Mouse (Mus musculus): ENCODE measurements at regions not wholly inside any gene's neighbourhood (a gene's known extent, or its start where the extent isn't known, plus 50 kb on each side); places are given as distances from the start of the nearest gene placed in this dataset.

- peak in 1 of 2 experiments; percentile 31 for DNase-seq (ENCODE audit: low read depth in 1 of 2, low spot score in 2 of 2)
Observed at GRCm38 (mm10) chr6:72037639-72038038, 59.8 kb upstream of the St3gal5 start.

GRCm38 (mm10) chr6:72043881-72044625 lies 53.3 kb upstream of the St3gal5 start:
- no peak for DNase-seq (ENCODE audit: low read depth in 1 of 2, low spot score in 2 of 2)

All from monocyte, adult 2 months (primary cell).